Mouse (Mus musculus): ENCODE data around the gene Psmb11. TPM values are rescaled to one million over a fixed set of nuclear protein-coding genes. Genes with fewer than 3 reads are reported as not detected.

Gene Psmb11
- polyA plus RNA-seq, 1 experiment from 2014 or later, result not detected

DNA sequence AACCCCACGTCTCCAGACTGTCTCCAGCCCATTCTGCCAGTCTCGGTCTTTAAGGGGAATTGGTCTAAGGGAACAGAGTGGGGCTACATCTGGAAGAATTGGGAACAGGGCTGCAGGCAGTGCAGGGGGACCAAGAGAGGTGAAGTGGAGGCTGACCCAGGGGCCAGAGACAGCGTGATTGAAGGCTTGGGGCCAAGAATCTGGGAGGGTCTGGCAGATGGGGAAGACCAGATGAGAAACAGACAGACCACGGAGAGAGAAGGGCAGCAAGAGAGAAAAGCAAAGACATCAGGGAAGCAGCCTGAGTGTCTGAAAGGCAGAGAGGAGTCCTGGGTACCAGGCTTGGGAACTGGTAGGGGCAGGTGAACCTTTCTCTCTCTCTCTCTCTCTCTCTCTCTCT is 18.9 kb downstream of the Psmb11 start:
- Histone ChIP-seq H3K27ac (ENCODE audit: low read depth, low read length) (no peak overlapping the region), H3K36me3 (ENCODE audit: control insufficient read depth, insufficient read depth, low read length) (peaks cover 37% of the 10 kb centered on the region)
- WGBS (ENCODE audit: insufficient replicate concordance), result 32% methylated on average over 4 of the region's 4 CpGs

DNA sequence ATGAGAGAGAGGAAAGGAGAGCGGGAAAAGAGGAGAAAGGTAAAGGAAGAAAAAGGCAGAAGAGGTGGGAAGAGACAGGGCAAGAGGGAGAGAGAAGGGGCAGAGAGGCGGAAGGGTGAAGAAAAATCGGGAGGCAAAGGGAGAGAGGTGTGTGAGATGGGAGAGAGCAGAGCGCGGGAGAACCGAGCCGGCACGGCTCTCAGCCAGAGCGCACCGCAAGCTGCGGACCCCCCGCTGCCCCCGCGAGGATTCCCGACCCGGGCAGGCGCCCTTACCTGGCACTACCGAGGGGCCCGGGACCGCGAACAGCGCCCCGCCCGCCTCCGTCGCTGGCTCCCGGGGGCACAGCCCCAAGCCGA is 19.7 kb downstream of the Psmb11 start, which contains the start of gene Gm17606:
TSS of gene Gm17606 (plus strand) at position 7 of the 359 bp plus-strand sequence.
- Histone ChIP-seq H3K27me3 (ENCODE audit: control insufficient read depth, insufficient read depth, low read length) (no peaks in the 10 kb centered on the region), H3K4me1 (ENCODE audit: control insufficient read depth, insufficient read depth, low read length) (peaks cover 7% of the 10 kb centered on the region; the same call in 1 of the 2 replicates), H3K4me3 (ENCODE audit: low read depth, low read length) (peak within 1 kb of the TSS; percentile 58), H3K9me3 (replicated peaks; ENCODE audit: control insufficient read depth, low read length) (no peaks in the 10 kb centered on the region), H3K4me2 (peak within 1 kb of the TSS; percentile 97), H3K9ac (ENCODE audit: low read depth, low read length) (peak within 1 kb of the TSS; percentile 73), H3K27ac (ENCODE audit: low read depth, low read length) (peak within 1 kb of the TSS; percentile 51), H3K36me3 (ENCODE audit: control insufficient read depth, insufficient read depth, low read length) (peaks cover 41% of the 10 kb centered on the region)
- ATAC-seq (replicated peaks; ENCODE audit: insufficient number of reproducible peaks, low FRiP score, low TSS enrichment), result no peak
- WGBS (ENCODE audit: insufficient replicate concordance), result 1% methylated on average over 27 of the region's 28 CpGs

More for the DNA sequence above, 18.9 kb downstream of the Psmb11 start:
- Histone ChIP-seq H3K4me2 (peak overlapping the region; percentile 97), H3K4me1 (ENCODE audit: control insufficient read depth, insufficient read depth, low read length) (peaks cover 7% of the 10 kb centered on the region; the same call in 1 of the 2 replicates), H3K27me3 (ENCODE audit: control insufficient read depth, insufficient read depth, low read length) (no peaks in the 10 kb centered on the region), H3K9me3 (replicated peaks; ENCODE audit: control insufficient read depth, low read length) (no peaks in the 10 kb centered on the region), H3K9ac (ENCODE audit: low read depth, low read length) (peak overlapping the region; percentile 43; the same call in 1 of the 2 replicates), H3K4me3 (ENCODE audit: low read depth, low read length) (peak overlapping the region; percentile 31)
- no peak for ATAC-seq (replicated peaks; ENCODE audit: insufficient number of reproducible peaks, low FRiP score, low TSS enrichment)

DNA sequence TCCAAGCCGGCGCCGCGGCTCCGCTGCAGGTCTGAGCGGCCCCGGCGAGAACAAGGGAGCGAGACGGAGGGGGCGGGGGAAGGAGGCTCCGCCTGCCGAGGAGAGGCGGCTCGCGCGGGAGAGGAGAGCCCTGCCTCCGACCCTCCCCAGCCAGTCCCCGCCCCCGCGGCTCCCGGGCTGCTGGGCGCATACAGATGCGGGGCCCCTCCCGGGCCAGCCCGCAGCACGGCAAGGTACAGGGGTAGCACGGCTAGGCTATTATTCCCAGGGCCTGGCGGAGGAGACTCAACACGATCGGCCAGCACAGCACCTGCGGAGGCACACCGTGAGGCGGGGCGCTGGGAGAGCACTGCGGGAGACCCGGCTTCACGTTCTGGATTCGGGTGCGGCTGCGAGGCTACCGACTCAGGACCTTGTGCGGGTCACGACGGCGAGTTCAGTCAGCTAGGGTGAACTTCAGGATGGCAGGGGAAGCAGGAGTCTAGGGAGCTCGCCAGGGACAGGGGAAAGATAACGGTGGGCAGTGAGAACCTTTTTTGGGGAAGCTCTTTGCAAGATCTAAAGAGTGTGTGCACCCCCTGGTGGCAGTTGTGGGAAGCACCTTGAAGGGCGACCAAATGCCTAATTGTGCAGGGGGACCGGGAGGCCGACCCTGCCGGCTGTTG is 20.2 kb downstream of the Psmb11 start, which contains the start of gene Cdh24:
TSS of gene Cdh24 (minus strand) at position 60 of the 665 bp plus-strand sequence.
- no peaks in the 10 kb centered on the region for H3K27me3 ChIP-seq (ENCODE audit: control insufficient read depth, insufficient read depth, low read length)
- H3K36me3 ChIP-seq (ENCODE audit: control insufficient read depth, insufficient read depth, low read length), result peaks cover 45% of the 10 kb centered on the region
- peak within 1 kb of the TSS; percentile 58 for H3K4me3 ChIP-seq (ENCODE audit: low read depth, low read length)
- no peaks in the 10 kb centered on the region for H3K9me3 ChIP-seq (replicated peaks; ENCODE audit: control insufficient read depth, low read length)
- peak; percentile 90 for ATAC-seq (replicated peaks; ENCODE audit: insufficient number of reproducible peaks, low FRiP score, low TSS enrichment)
- H3K4me2 ChIP-seq, result peak within 1 kb of the TSS; percentile 97
- H3K27ac ChIP-seq (ENCODE audit: low read depth, low read length), result peak within 1 kb of the TSS; percentile 51
- 1% methylated on average over 46 of the region's 52 CpGs for whole genome bisulfite sequencing (ENCODE audit: insufficient replicate concordance)
- H3K9ac ChIP-seq (ENCODE audit: low read depth, low read length), result peak within 1 kb of the TSS; percentile 73
- peaks cover 7% of the 10 kb centered on the region; the same call in 1 of the 2 replicates for H3K4me1 ChIP-seq (ENCODE audit: control insufficient read depth, insufficient read depth, low read length)

DNA sequence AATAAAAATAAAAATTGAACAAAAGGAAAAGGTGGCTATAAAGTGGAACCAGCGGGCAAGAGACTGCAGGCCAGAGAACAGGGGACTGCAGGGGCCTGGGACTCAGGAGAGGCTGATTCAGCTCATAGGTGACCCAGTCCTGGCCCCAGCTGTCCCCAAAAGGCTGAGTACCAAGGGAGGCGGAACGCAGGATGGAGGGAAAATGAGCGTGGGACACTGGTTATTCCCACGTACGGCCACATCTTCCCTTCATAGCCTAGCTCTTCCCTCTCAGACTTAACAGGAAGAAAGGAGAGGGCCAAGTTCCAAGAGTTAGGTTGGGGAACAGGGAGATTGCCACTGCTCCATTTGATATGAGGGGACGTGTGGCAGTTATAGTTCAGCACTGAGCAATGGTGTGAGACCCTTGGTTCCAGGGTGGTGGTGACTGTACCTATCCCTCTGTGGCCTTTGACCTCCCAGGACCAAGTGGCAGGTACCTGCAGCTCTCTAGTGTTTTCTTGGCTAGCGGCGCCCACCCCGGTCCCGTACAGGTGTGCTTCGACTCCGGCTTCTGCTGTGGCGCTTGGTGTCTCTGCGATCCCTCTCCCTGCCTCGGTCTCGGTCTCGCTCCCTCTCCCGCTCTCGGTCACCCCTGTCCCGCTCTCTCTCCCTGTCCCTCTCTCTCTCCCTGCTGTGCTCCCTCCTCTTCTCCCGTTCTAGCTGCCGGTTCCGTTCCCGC is 21.2 kb downstream of the Psmb11 start:
- H3K27ac ChIP-seq (ENCODE audit: low read depth, low read length), result no peak overlapping the region
- H3K4me2 ChIP-seq, result no peak overlapping the region
- peaks cover 47% of the 10 kb centered on the region for H3K36me3 ChIP-seq (ENCODE audit: control insufficient read depth, insufficient read depth, low read length)
- H3K9ac ChIP-seq (ENCODE audit: low read depth, low read length), result no peak overlapping the region
- H3K4me3 ChIP-seq (ENCODE audit: low read depth, low read length), result no peak overlapping the region
- peaks cover 7% of the 10 kb centered on the region; the same call in 1 of the 2 replicates for H3K4me1 ChIP-seq (ENCODE audit: control insufficient read depth, insufficient read depth, low read length)
- H3K9me3 ChIP-seq (replicated peaks; ENCODE audit: control insufficient read depth, low read length), result no peaks in the 10 kb centered on the region
- WGBS (ENCODE audit: insufficient replicate concordance), result 79% methylated on average over 25 of the region's 25 CpGs
- no peak for ATAC-seq (replicated peaks; ENCODE audit: insufficient number of reproducible peaks, low FRiP score, low TSS enrichment)
- H3K27me3 ChIP-seq (ENCODE audit: control insufficient read depth, insufficient read depth, low read length), result no peaks in the 10 kb centered on the region

DNA sequence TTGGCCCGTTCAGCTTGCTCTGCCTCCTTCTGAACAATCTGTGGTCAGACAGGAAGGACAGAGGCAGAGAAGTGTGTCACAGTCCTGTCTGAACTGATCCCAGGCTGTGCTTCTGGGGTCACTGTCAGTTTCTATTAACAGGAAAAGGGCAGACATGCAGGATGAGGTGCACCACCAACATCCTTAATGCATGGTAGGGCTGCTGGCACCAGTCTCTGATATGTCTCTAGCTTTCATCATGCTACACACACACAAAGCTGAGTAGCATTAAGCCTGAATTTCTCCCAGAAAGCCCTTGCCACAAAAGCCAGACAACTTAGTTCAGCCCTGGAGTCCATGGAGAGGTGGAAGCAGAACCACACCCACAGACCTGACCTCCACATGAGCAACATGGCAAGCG is 21.8 kb downstream of the Psmb11 start:
- WGBS (ENCODE audit: insufficient replicate concordance), result 83% methylated on average over 2 of the region's 2 CpGs

DNA sequence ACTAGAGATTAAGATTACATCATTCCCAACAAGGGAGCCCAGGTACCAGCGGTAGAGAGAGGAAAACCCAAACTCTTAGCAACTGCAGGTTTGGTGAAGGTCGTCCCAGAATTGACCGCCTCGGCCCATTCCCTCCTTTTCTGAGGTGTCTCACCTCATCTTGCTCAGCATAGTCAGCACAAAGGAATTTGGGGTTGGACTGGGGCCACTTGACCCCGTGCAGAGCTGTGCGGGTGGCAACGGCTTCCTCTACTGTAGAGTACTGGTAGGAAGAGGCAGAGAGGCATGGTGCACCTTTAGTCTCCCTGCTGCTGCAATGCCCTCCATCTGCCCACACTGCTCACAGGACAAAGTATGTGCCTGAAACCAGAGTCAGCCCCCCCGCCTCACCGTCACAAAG is 23.1 kb downstream of the Psmb11 start:
- Histone ChIP-seq H3K27ac (ENCODE audit: low read depth, low read length) (no peak overlapping the region), H3K4me2 (no peak overlapping the region), H3K27me3 (ENCODE audit: control insufficient read depth, insufficient read depth, low read length) (no peaks in the 10 kb centered on the region), H3K4me3 (ENCODE audit: low read depth, low read length) (no peak overlapping the region), H3K4me1 (ENCODE audit: control insufficient read depth, insufficient read depth, low read length) (peaks cover 10% of the 10 kb centered on the region), H3K9me3 (replicated peaks; ENCODE audit: control insufficient read depth, low read length) (no peaks in the 10 kb centered on the region), H3K9ac (ENCODE audit: low read depth, low read length) (no peak overlapping the region), H3K36me3 (ENCODE audit: control insufficient read depth, insufficient read depth, low read length) (peaks cover 54% of the 10 kb centered on the region)
- ATAC-seq (replicated peaks; ENCODE audit: insufficient number of reproducible peaks, low FRiP score, low TSS enrichment), result no peak
- 85% methylated on average over 9 of the region's 9 CpGs for WGBS (ENCODE audit: insufficient replicate concordance)

More for the DNA sequence above, 21.8 kb downstream of the Psmb11 start:
- no peak overlapping the region for H3K4me2 ChIP-seq
- peaks cover 7% of the 10 kb centered on the region; the same call in 1 of the 2 replicates for H3K4me1 ChIP-seq (ENCODE audit: control insufficient read depth, insufficient read depth, low read length)
- no peak overlapping the region for H3K27ac ChIP-seq (ENCODE audit: low read depth, low read length)
- no peak overlapping the region for H3K9ac ChIP-seq (ENCODE audit: low read depth, low read length)
- ATAC-seq (replicated peaks; ENCODE audit: insufficient number of reproducible peaks, low FRiP score, low TSS enrichment), result no peak
- H3K4me3 ChIP-seq (ENCODE audit: low read depth, low read length), result no peak overlapping the region
- peaks cover 48% of the 10 kb centered on the region for H3K36me3 ChIP-seq (ENCODE audit: control insufficient read depth, insufficient read depth, low read length)
- H3K9me3 ChIP-seq (replicated peaks; ENCODE audit: control insufficient read depth, low read length), result no peaks in the 10 kb centered on the region
- H3K27me3 ChIP-seq (ENCODE audit: control insufficient read depth, insufficient read depth, low read length), result no peaks in the 10 kb centered on the region

DNA sequence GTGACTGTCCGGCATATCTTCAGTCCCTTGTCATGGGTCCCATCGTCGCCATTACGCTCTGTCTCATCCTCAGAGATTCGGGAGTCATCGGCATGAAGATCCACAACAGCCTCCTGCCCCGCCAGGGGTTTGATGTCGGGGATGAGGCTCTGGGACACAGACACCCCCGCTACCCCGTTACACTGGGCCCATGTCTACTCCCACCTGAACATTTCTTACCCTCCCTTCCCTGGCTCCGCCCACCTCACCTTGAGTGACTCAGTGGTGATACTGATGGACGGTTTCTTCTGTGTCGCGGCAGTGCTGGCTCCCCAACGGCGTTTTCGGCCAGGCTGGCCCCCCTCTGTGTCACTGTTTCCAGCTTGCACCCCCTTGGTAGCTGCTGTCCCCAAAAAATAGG is 25.2 kb downstream of the Psmb11 start:
- Histone ChIP-seq H3K9me3 (replicated peaks; ENCODE audit: control insufficient read depth, low read length) (no peaks in the 10 kb centered on the region), H3K4me1 (ENCODE audit: control insufficient read depth, insufficient read depth, low read length) (peaks cover 3% of the 10 kb centered on the region), H3K4me2 (no peak overlapping the region), H3K4me3 (ENCODE audit: low read depth, low read length) (no peak overlapping the region), H3K36me3 (ENCODE audit: control insufficient read depth, insufficient read depth, low read length) (peaks cover 71% of the 10 kb centered on the region), H3K27me3 (ENCODE audit: control insufficient read depth, insufficient read depth, low read length) (no peaks in the 10 kb centered on the region), H3K27ac (ENCODE audit: low read depth, low read length) (no peak overlapping the region), H3K9ac (ENCODE audit: low read depth, low read length) (no peak overlapping the region)
- ATAC-seq (replicated peaks; ENCODE audit: insufficient number of reproducible peaks, low FRiP score, low TSS enrichment), result no peak
- WGBS (ENCODE audit: insufficient replicate concordance), result 93% methylated on average over 17 of the region's 17 CpGs

DNA sequence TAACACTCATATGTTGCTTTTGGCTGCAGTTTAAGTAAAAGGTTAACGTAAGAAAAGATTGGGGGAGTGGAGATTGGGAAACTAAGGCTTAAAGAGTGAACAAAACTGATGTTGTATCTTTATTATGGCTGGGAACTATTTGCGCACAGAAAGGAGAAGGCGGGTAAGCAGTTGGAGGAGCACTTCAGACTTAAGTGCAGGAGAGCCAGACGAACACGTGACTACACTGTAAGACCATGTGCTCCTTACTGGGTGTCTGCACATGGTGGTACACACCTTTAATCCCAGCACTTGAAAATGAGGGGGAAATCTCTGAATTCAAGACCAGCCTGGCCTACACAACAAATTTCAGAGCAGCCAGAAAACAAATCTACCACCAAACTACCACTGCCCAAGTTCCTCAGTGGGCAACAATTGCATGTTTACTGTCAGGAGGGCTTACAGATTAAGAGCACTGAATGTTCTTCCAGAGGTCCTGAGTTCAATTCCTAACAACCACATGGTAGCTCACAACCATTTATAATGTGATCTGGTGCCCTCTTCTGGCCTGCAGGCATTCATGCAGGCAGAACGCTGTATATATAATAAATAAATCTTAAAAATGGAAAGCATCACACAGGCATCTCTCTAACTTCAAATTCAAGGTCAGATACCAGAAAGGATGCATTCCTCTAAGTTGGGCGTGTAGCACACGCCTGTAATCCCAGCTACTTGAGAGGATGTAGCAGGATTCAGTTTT is 25.8 kb downstream of the Psmb11 start:
- Histone ChIP-seq H3K27ac (ENCODE audit: low read depth, low read length) (no peak overlapping the region), H3K4me2 (no peak overlapping the region), H3K27me3 (ENCODE audit: control insufficient read depth, insufficient read depth, low read length) (no peaks in the 10 kb centered on the region), H3K9me3 (replicated peaks; ENCODE audit: control insufficient read depth, low read length) (no peaks in the 10 kb centered on the region), H3K36me3 (ENCODE audit: control insufficient read depth, insufficient read depth, low read length) (peaks cover 72% of the 10 kb centered on the region), H3K9ac (ENCODE audit: low read depth, low read length) (no peak overlapping the region), H3K4me3 (ENCODE audit: low read depth, low read length) (no peak overlapping the region), H3K4me1 (ENCODE audit: control insufficient read depth, insufficient read depth, low read length) (peaks cover 9% of the 10 kb centered on the region)
- 95% methylated on average over 8 of the region's 8 CpGs for WGBS (ENCODE audit: insufficient replicate concordance)
- no peak for ATAC-seq (replicated peaks; ENCODE audit: insufficient number of reproducible peaks, low FRiP score, low TSS enrichment)
